Mouse (Mus musculus) layer of hippocampus, adult 2 months (tissue): ENCODE data around the gene Tnnt1. TPM values are rescaled to one million over a fixed set of nuclear protein-coding genes. Genes with fewer than 3 reads are reported as not detected.
"Not testable (repeated sequence)": the region's sequence is repeated elsewhere in the genome, so short reads cannot be mapped to it uniquely, and the experiment has no call there.

ENCODE experiments used
- DNase-seq, 2 experiments: peaks; one replicate each; pipeline ENCODE4 v3.0.0; 2022; ENCODE audit warnings: low spot score in 2 of 2
- H3K27ac ChIP-seq: fragments of 200-600 bp; 2 replicates; pipeline ENCODE4 v1.8.1; 2022
- H3K4me3 ChIP-seq: fragments of 200-600 bp; 2 replicates; pipeline ENCODE4 v1.8.1; 2022; ENCODE audit warnings: mild to moderate bottlenecking
- CTCF ChIP-seq: fragments of 200-600 bp; conservative IDR thresholded peaks from 2 replicates; pipeline ENCODE4 v1.8.1; 2022; ENCODE audit warnings: antibody characterized with exemption, mild to moderate bottlenecking, moderate library complexity
- total RNA-seq, 2 experiments: library from RNA; stranded (reverse); gene quantifications; 2 replicates each; pipeline ENCODE4 v1.2.3; 2021

Tnnt1 gene
- total RNA-seq, 2 experiments from 2014 or later, result 1.7 to 4.0 TPM

DNA sequence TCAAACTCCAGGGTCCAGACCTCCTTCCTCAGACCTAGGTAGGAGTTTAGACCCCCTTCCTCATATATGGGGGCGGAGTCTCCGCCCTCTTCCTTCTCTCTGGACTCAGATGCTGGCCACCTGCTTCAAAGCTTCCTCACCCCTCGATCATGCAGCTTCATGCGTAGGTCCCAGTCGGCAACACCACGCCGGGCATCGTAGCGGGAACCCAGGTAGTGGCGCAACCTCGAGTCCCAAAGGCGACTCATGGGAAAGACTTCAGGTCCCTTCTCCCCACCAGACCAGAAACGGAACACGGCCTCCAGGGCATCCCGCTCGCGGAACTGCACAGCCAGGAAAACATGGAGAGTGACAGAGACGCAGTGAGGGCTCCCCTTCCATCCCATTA, 11.1 kb upstream of the Tnnt1 start:
- DNase-seq, result no peak
- H3K27ac ChIP-seq, result no peak overlapping the region
- H3K4me3 ChIP-seq, result no peak overlapping the region
- TF ChIP-seq CTCF, result no peak

DNA sequence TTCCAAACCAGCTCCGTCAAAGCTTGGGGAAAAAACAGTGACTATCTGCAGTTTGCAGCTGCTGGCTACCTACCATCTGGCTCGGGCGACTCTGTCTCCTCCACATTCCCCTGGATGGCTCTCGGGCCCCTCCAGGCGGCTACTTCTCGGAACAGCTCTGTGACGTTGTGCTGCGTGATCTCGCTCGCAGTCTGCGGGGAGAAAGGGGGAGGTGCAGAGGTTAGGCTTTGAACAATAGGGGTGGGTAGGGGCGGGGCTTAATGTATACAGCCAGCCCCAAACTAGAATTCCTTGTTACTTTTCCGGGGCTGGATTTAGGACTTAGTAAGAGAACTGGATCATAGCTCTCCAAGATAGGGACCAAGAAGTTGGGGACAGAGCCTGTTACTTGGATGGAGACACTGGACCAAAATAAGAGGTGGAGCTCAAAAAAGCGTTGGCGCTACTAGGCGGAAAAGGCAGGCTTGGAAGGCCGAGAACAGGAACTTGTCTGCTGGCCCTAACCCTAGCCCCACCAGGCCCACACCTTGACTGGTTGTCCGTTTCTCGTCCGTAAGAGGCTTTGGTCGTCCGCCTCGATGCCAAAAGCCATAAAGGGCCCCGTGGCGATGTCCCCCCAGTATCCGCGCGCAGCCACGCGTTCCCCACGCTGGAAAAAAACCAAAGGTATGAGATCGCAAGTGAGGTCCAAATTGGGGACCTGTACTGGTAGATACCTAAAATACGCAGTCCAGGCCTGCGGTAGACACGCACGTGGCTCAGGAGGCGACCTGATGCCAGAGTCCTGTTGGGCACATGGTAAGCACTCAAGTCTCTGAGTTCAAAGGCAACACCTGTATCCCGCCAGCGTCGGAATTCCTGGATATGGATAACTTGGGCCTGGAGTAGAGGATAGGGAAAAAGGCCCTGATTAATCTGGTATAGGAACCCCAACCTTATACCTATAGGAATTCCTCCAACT, 10.4 kb upstream of the Tnnt1 start:
- H3K27ac ChIP-seq, result 0 out of 2 replicates have a peak overlapping the region, but pooled peaks have one; percentile 18
- DNase-seq, result peak; percentile 54 to 76
- H3K4me3 ChIP-seq, result peak overlapping the region; percentile 40
- peak; percentile 77 for TF ChIP-seq CTCF

DNA sequence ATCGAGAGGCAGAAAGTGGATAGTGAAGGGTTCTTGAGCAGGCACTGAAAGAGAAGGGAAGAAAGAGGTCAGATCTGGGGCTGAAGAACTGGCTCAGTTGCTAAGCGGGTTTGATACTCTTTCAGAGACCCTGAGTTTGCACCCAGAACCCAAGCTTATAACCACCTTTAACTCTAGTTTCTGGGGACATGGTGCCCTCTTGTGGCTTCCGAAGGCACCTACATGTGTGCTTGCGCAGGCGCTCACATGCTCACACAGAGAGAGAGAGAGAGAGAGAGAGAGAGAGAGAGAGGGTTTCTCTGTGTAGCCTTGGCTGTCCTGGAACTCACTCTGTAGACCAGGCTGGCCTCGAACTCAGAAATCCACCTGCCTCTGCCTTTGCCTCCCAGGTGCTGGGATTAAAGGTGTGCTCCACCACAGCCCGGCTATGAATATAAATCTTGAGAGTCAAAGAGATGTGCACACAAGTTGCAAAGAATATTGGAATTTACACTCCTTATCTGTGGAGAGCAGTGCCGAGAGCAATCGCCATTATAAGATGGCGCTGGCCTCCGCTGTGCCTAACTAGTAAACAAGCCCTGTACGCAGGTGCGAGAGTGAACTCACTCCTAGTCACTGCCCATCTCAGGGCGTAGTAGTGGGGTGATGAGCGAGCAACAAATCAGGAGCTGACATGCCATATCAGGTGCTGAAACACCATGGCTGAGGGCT, 8.2 kb upstream of the Tnnt1 start, which contains the start of gene Tnni3:
Tnni3 (minus strand) TSS at position 18 of the 711 bp plus-strand sequence.
- DNase-seq, result peak in 1 of 2 experiments; percentile 57
- H3K27ac ChIP-seq, H3K4me3 ChIP-seq: not testable (repeated sequence)
- TF ChIP-seq CTCF, result peak; percentile 75

DNA sequence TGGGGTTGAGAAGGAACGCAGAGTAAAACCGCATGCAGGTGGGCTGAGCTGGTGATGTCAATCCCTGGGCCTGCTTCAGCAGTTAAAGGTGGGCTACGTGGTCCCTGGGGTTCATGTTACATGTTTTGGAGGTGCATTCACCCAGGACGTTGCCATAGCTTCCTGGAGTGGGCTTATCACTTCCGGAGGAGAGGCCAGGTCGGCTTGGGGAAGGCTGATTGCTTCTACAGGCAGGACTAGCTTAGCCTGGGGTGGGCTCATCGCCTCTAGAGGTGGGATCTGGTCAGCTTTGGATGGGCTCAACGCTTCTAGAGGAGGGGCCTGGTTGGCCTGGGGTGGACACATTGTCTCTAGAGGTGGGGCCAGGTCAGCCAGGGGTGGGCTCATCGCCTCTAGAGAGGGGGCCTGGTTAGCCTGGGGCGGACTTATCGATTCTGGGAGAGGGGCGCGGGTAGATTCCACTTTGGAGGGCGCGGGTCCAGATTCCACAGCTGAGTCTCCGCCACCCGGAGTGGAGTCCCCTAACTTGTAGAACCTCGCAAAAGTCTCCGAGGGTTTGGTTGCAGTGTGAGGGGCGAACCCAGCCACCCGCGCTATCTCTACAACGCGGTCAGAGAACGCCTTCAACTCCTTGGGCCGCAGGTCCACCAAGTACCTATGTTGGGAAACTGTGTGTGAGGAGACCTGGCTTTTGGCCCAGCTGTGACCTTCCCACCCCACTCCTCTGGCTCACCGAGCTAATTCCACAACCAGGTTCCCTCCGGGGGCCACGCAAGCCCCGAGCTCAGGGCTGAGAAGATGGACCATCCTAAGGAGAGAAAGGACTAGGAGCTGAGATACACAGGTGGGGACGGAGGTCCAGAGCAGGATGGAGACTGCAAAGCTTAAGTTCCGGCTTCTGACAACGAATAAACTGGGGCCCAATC, 7.3 kb upstream of the Tnnt1 start:
- Histone ChIP-seq H3K4me3 (no peak overlapping the region), H3K27ac (no peak overlapping the region)
- TF ChIP-seq CTCF, result no peak
- no peak for DNase-seq

DNA sequence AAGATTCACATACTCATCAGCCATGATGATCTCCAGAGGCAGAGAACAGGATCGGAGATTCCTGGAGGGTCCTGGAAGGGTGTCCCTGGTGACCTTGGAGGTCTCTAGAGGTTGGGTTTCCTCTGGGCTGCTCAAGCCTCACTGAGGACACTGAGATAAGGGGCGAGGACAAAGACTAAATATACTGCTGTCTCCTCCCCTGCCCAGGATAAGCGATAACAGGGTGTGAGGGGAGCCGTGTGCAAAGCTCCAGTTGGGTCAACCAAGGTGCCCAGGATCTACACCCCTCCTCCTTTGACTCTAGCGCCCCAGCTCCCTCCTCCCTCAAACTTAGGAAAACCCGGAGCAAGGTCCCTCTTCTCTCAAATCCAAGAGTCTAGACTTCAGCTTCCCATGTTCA, 6.1 kb upstream of the Tnnt1 start:
- Histone ChIP-seq H3K27ac (no peak overlapping the region), H3K4me3 (no peak overlapping the region)
- no peak for TF ChIP-seq CTCF
- no peak for DNase-seq

DNA sequence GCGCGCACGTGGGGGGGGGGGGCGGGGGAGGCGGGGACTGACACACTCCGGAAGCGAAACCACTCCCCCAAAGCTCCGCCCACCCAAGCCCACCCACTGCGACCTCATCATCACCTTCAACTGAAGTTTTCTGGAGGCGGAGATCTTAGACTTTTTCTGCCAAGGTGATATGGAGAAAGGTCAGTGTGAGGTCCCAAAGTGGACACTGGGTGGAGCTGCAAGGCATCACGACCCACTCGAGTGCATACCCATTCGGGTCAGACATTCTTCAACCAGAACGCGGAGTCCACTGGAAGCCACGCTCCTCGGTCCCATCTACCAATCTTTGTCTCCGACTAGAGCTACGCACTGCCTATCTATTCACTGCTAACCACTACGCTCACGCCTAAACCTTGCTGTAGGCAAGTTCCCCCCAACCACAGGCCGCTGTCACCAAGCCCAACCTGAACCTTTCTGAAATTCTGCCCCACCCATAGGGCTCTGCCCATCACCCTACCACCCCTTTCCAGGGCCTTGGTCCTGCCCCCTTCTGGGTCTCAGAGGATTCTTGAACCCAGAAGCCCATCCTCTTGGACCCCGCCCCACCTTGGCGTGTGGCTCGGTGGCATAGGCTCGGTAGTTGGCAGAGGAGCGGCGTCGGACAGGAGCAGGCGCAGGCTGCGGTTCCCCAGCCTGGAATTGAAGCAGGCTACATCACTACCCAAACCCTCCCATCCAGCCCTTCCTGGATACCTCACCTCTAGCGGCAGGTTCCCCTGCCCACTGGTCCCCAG, 5.2 kb upstream of the Tnnt1 start:
- Histone ChIP-seq H3K27ac (no peak overlapping the region), H3K4me3 (peak overlapping the region; percentile 15; the same call in 1 of the 2 replicates)
- 0 out of 2 replicates have a peak, but pooled peaks have one; percentile 15 for TF ChIP-seq CTCF
- DNase-seq, result no peak

DNA sequence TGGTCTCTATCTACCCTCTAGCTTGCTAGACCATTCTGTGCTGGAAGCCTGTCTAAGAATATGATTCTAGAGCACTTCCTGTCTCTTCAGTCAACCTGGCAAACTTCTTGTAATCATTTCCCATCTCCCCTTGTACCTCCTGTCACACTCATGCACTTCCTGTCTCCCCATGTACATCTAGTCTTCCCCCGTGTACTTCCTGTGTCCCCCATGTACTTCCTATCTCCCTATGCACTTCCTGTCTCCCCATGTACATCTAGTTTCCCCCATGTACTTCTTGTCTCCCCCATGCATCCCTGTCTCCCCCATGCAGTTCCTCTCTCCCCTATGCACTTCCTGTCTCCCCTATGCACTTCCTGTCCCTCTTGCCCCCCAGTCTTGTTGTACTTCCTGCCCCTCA, 2.3 kb upstream of the Tnnt1 start:
- no peak for TF ChIP-seq CTCF
- no peak for DNase-seq

DNA sequence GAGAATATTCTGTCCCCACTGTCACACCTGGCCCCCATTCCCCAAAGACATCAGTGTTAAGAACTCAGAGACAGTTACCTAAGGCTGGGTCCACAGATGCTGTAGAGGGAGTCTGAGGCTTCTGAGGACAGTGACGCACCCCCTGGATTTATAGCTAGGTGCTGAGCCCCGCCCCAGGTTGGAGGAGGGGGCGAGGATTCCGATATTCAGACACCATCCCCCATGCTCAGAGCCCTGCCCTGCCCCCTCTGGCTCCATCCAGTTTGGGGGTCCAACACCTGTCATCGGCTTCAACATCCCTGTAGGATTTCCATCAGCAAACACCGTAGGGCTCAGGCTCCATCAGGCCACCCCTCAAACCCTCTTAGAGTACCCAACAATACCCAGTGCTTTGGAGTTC, 329 bp downstream of the Tnnt1 start:
- Histone ChIP-seq H3K27ac (no peak overlapping the region), H3K4me3 (no peak overlapping the region)
- no peak for TF ChIP-seq CTCF
- no peak for DNase-seq

More for the DNA sequence above, 2.3 kb upstream of the Tnnt1 start:
- H3K4me3 ChIP-seq, result no peak overlapping the region
- H3K27ac ChIP-seq, result no peak overlapping the region

DNA sequence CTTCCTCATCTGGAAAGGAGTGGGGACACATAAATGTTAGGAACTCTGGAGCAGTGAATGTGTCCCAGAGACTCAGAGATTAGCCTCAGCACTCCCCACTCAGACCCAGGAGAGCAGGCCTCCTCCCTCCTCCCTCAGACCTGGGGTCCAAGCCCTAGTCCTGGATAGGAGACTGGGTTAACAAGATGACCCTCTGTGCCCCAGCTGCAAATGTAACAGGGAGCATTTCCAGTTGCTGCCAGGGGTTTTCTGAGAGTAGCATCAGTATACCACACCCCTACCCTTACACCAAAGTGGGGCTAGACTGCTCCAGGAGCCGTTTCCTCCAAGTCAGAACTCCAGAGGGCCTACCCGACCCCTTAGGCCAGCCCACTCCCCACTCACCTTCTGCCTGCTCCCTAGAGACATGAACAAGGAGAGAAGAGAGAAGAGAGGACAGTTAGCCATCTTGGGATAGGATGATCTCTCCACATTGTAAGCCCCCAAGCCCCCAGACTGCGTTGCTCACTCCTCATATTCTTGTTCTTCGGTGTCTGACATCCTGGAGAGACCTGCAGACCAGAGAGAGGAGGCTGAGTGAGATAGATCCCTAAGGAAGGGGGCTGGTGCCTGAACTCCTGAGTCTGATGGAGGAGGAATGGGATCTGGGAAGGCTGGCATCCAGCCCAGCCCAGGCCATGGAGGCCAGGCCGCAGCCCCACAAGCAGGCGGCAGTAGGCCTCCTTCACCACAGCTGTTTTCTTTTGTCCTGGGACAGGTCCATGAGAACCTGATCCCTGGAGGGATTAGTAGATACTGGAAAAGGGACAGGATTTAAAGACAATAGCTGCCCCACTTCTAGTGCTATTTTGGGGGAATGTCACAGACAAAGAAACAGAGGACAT, 2.1 kb downstream of the Tnnt1 start:
- DNase-seq, result no peak
- no peak overlapping the region for H3K27ac ChIP-seq
- no peak for TF ChIP-seq CTCF
- no peak overlapping the region for H3K4me3 ChIP-seq

DNA sequence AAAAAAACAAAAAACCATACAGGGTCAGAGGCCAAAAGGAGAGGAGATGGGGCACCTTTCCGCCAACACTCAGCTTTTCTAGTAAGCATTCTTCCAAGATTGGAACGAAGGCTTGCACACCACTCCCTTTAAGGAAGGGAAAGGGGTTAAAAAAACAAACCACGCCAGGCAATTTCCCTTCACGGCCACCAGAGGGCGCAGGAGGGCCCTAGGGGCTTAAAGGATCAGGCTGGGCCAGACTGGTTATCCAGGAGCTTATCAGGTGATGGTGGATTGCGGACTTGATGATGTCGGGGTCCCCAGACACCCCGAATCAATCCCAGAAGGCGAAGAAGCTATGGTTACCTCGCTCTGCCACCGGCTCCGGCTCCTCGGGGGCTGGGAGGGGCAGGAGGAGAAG, 2.9 kb downstream of the Tnnt1 start:
- Histone ChIP-seq H3K4me3 (no peak overlapping the region), H3K27ac (no peak overlapping the region)
- TF ChIP-seq CTCF, result peak; percentile 95
- DNase-seq, result no peak
